Mouse (Mus musculus): ENCODE data around the gene Kbtbd8. TPM values are rescaled to one million over a fixed set of nuclear protein-coding genes. Genes with fewer than 3 reads are reported as not detected.

Gene Kbtbd8
- total and polyA plus RNA-seq, 3 experiments: 0.45 to 2.4 (median 2.2) TPM

- no peaks in the 10 kb centered on the region; the same call in 1 of the 2 replicates for H3K36me3 ChIP-seq (ENCODE audit: control insufficient read depth, insufficient read depth, low read length)
- H3K9ac ChIP-seq (ENCODE audit: low read depth, low read length): peak overlapping the region; percentile 85
- peak overlapping the region; percentile 98 for H3K4me3 ChIP-seq
- H3K79me2 ChIP-seq (replicated peaks; ENCODE audit: control insufficient read depth, insufficient read depth, low read length): no peaks in the 10 kb centered on the region
- no peaks in the 10 kb centered on the region for H3K27me3 ChIP-seq (ENCODE audit: control insufficient read depth, insufficient read depth, low read length)
- TF ChIP-seq POLR2A (IDR thresholded peaks at IDR 0.05; ENCODE audit: insufficient read depth, low read depth, low read length): peak; percentile 38; the same call in 1 of the 2 replicates
- TF ChIP-seq CTCF (IDR thresholded peaks at IDR 0.05): peak; percentile 50
- no peak for TF ChIP-seq EP300 (IDR thresholded peaks at IDR 0.05; ENCODE audit: insufficient read depth, low read depth, low read length)
- peak overlapping the region; percentile 70 for H3K27ac ChIP-seq
- intact Hi-C loops (cut with DNase I): no loop called here
- under 1% methylated on average over 103 of the region's 103 CpGs for WGBS
- H3K4me1 ChIP-seq (ENCODE audit: control insufficient read depth, insufficient read depth, low read length): no peaks in the 10 kb centered on the region
- DNase-seq: peak; percentile 88 to 97
Measured at GRCm38 (mm10) chr6:95117614-95118541, 838 bp downstream of the Kbtbd8 start.

- Histone ChIP-seq H3K9ac (ENCODE audit: low read depth, low read length) (no peak overlapping the region), H3K36me3 (ENCODE audit: control insufficient read depth, insufficient read depth, low read length) (no peaks in the 10 kb centered on the region; the same call in 1 of the 2 replicates), H3K27ac (no peak overlapping the region), H3K27me3 (ENCODE audit: control insufficient read depth, insufficient read depth, low read length) (no peaks in the 10 kb centered on the region), H3K4me3 (no peak overlapping the region), H3K4me1 (ENCODE audit: control insufficient read depth, insufficient read depth, low read length) (no peaks in the 10 kb centered on the region), H3K79me2 (replicated peaks; ENCODE audit: control insufficient read depth, insufficient read depth, low read length) (no peaks in the 10 kb centered on the region)
- WGBS: 90% methylated on average over 3 of the region's 3 CpGs
- TF ChIP-seq EP300 (IDR thresholded peaks at IDR 0.05; ENCODE audit: insufficient read depth, low read depth, low read length) (no peak), POLR2A (IDR thresholded peaks at IDR 0.05; ENCODE audit: insufficient read depth, low read depth, low read length) (no peak), CTCF (IDR thresholded peaks at IDR 0.05) (no peak)
- intact Hi-C loops (cut with DNase I): no loop called here
- DNase-seq: no peak
Measured at GRCm38 (mm10) chr6:95119389-95119788, 2.3 kb downstream of the Kbtbd8 start.

DNA sequence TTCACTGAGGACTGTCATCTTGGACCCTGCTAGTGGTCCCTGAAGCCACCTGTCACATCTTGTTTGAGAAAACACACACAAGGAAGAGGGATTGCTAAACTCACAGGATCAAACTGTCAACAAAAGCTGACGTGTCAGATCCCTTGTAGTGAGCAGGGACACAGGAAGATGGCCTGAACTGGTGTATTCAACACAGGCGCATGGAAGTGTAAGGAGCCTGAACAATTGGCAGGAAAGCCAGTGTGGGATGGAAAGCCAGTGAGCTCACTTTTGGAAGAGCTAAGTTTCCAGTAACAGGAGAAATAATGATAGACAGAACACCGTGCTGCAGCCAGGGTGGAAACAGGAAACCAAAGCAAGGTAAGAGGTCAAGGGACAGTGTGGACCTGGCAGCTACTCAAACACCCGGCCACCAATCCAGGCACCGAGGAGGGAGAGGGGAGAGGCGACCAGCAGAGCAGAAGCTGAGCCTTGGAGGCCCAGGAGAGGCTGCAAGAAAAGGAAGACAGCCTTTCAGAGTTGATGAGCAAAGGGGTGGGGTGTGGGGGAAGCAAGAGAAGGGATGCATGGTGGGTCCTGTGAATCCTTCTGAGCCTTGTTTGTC lies 33.0 kb downstream of the Kbtbd8 start:
- no peaks in the 10 kb centered on the region for H3K36me3 ChIP-seq (ENCODE audit: control insufficient read depth, insufficient read depth, low read length)
- 20% methylated on average over 6 of the region's 6 CpGs for WGBS
- H3K79me2 ChIP-seq (replicated peaks; ENCODE audit: control insufficient read depth, insufficient read depth, low read length): no peaks in the 10 kb centered on the region
- no peak overlapping the region for H3K27ac ChIP-seq
- no peak overlapping the region for H3K4me3 ChIP-seq
- no peak overlapping the region for H3K9ac ChIP-seq (ENCODE audit: low read depth, low read length)
- DNase-seq: no peak
- no peaks in the 10 kb centered on the region for H3K27me3 ChIP-seq (ENCODE audit: control insufficient read depth, insufficient read depth, low read length)
- TF ChIP-seq CTCF (IDR thresholded peaks at IDR 0.05) (no peak), EP300 (IDR thresholded peaks at IDR 0.05; ENCODE audit: insufficient read depth, low read depth, low read length) (no peak), POLR2A (IDR thresholded peaks at IDR 0.05; ENCODE audit: insufficient read depth, low read depth, low read length) (no peak)
- intact Hi-C loops (cut with DNase I): no loop called here
- H3K4me1 ChIP-seq (ENCODE audit: control insufficient read depth, insufficient read depth, low read length): no peaks in the 10 kb centered on the region

DNA sequence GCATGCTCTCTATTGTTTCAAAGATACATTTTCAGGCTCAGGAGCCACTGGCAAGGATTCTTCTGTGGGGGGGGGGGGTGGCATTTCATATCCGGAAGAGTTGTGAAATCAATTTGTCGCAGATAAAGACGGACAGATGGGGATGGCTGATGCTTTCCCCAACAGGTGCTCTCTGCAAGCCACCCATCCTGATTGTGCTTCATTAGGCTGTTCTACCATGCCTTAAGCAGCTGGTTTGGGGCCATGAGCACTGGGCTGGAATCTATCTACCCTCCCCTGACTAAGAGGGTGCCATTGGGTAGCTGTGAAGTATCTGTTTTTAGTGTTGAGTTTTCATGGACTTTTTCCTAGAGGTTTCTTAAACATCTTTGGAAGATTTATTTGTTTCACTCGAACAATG lies 33.8 kb downstream of the Kbtbd8 start:
- Histone ChIP-seq H3K9ac (ENCODE audit: low read depth, low read length) (no peak overlapping the region), H3K36me3 (ENCODE audit: control insufficient read depth, insufficient read depth, low read length) (no peaks in the 10 kb centered on the region), H3K79me2 (replicated peaks; ENCODE audit: control insufficient read depth, insufficient read depth, low read length) (no peaks in the 10 kb centered on the region), H3K4me1 (ENCODE audit: control insufficient read depth, insufficient read depth, low read length) (no peaks in the 10 kb centered on the region), H3K27ac (no peak overlapping the region), H3K27me3 (ENCODE audit: control insufficient read depth, insufficient read depth, low read length) (no peaks in the 10 kb centered on the region), H3K4me3 (no peak overlapping the region)
- intact Hi-C loops (cut with DNase I): no loop called here
- DNase-seq: no peak
- no peak for TF ChIP-seq CTCF (IDR thresholded peaks at IDR 0.05)
- no peak for TF ChIP-seq EP300 (IDR thresholded peaks at IDR 0.05; ENCODE audit: insufficient read depth, low read depth, low read length)
- TF ChIP-seq POLR2A (IDR thresholded peaks at IDR 0.05; ENCODE audit: insufficient read depth, low read depth, low read length): no peak
- 91% methylated on average over 4 of the region's 4 CpGs for WGBS

DNA sequence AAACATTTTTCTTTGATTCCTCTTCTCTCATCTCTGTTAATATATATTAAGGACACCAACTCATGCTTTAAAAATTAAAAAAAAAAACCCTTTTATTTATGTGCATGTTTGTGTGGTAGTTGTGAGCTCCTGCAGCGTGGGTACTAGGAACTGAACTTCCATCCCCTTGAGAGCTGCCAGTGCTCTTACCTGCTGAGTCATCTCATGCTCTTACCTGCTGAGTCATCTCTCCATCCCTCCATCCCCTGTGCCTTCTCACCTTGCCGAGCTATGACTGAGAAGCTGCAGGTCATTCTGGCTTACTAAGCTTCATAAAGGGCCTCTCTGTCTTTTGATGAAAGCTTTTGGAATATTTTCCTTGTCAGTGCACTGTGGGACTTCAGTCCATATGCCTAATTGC lies 34.5 kb downstream of the Kbtbd8 start:
- no peaks in the 10 kb centered on the region for H3K79me2 ChIP-seq (replicated peaks; ENCODE audit: control insufficient read depth, insufficient read depth, low read length)
- TF ChIP-seq EP300 (IDR thresholded peaks at IDR 0.05; ENCODE audit: insufficient read depth, low read depth, low read length): no peak
- no peak overlapping the region for H3K4me3 ChIP-seq
- no peak overlapping the region for H3K27ac ChIP-seq
- no peaks in the 10 kb centered on the region for H3K27me3 ChIP-seq (ENCODE audit: control insufficient read depth, insufficient read depth, low read length)
- 71% methylated on average over 2 of the region's 2 CpGs for WGBS
- DNase-seq: no peak
- intact Hi-C loops (cut with DNase I): no loop called here
- no peaks in the 10 kb centered on the region for H3K4me1 ChIP-seq (ENCODE audit: control insufficient read depth, insufficient read depth, low read length)
- no peaks in the 10 kb centered on the region for H3K36me3 ChIP-seq (ENCODE audit: control insufficient read depth, insufficient read depth, low read length)
- no peak overlapping the region for H3K9ac ChIP-seq (ENCODE audit: low read depth, low read length)

- no peaks in the 10 kb centered on the region for H3K4me1 ChIP-seq (ENCODE audit: control insufficient read depth, insufficient read depth, low read length)
- 60% methylated on average over 4 of the region's 4 CpGs for WGBS
- no peak for TF ChIP-seq POLR2A (IDR thresholded peaks at IDR 0.05; ENCODE audit: insufficient read depth, low read depth, low read length)
- no peak for TF ChIP-seq CTCF (IDR thresholded peaks at IDR 0.05)
- TF ChIP-seq EP300 (IDR thresholded peaks at IDR 0.05; ENCODE audit: insufficient read depth, low read depth, low read length): no peak
Measured at GRCm38 (mm10) chr6:95163965-95164364, 46.9 kb downstream of the Kbtbd8 start.

More at GRCm38 (mm10) chr6:95163965-95164364, 46.9 kb downstream of the Kbtbd8 start:
- H3K27me3 ChIP-seq (ENCODE audit: control insufficient read depth, insufficient read depth, low read length): no peaks in the 10 kb centered on the region
- H3K4me3 ChIP-seq: no peak overlapping the region
- H3K36me3 ChIP-seq (ENCODE audit: control insufficient read depth, insufficient read depth, low read length): no peaks in the 10 kb centered on the region
- H3K79me2 ChIP-seq (replicated peaks; ENCODE audit: control insufficient read depth, insufficient read depth, low read length): no peaks in the 10 kb centered on the region
- no peak for DNase-seq
- H3K9ac ChIP-seq (ENCODE audit: low read depth, low read length): no peak overlapping the region
- H3K27ac ChIP-seq: no peak overlapping the region
- intact Hi-C loops (cut with DNase I): no loop called here
